In genomic region chr15:79767327-79767961, GRCm38 (mm10) we compare ENCODE assay signal across 16 mouse cellular contexts. TPM values are rescaled to one million over a fixed set of nuclear protein-coding genes. Genes with fewer than 3 reads are reported as not detected.
A peak's percentile ranks its signal among the peaks of the same experiment; 100 is the strongest.
DNase-seq lines count a peak whose midpoint lies in the region; ATAC-seq lines count a peak whose summit lies in the region.
"Had no signal": no experiment of that assay in that cellular context is flagged by ENCODE, and none has a peak within 500 bp of the region (broad histone marks: within the 10 kb centered on the region; RNA-seq: fewer than 3 reads in every experiment).

No protein-coding gene starts in this region.

- peak overlapping the region; percentile 40 for H3K4me2 ChIP-seq in heart, embryonic 12.5 days
- peak overlapping the region; percentile 42 for H3K4me2 ChIP-seq in heart, embryonic 15.5 days
- H3K4me2 ChIP-seq: liver, embryonic 15.5 days; midbrain, embryonic 11.5 days had no signal

- no peaks in the 10 kb centered on the region for H3K27me3 ChIP-seq in heart, embryonic 12.5 days (replicated peaks)
- no peaks in the 10 kb centered on the region for H3K27me3 ChIP-seq in heart, embryonic 15.5 days
- H3K27me3 ChIP-seq: liver, embryonic 15.5 days had no signal

- H3K9me3 ChIP-seq in heart, embryonic 12.5 days (replicated peaks), result no peaks in the 10 kb centered on the region
- no peaks in the 10 kb centered on the region for H3K9me3 ChIP-seq in heart, embryonic 15.5 days (replicated peaks)
- H3K9me3 ChIP-seq: liver, embryonic 15.5 days had no signal

- H3K4me1 ChIP-seq in heart, embryonic 12.5 days (replicated peaks), result peaks cover 55% of the 10 kb centered on the region
- peaks cover 68% of the 10 kb centered on the region for H3K4me1 ChIP-seq in heart, embryonic 15.5 days (replicated peaks)
- H3K4me1 ChIP-seq: liver, embryonic 15.5 days had no signal

- DNase-seq in cerebellum, postnatal 36 days, result peak; percentile 43 to 45
- no peak for DNase-seq in cerebellum, adult 8-10 months
- no peak for DNase-seq in heart, adult 9 months (ENCODE audit: low spot score in 2 of 2)
- DNase-seq in 3T3-L1 (ENCODE audit: low read depth, low spot score), result peak; percentile 44
- no peak for DNase-seq in frontal cortex, postnatal 36 days (ENCODE audit: low spot score in 2 of 2)
- DNase-seq in left cerebral cortex, postnatal 10 days (ENCODE audit: extremely low spot score in 1 of 2, low spot score in 2 of 2), result no peak
- DNase-seq: B cell, adult 2 months; kidney, adult 2 months; kidney, postnatal 25 days; left cerebral cortex, postnatal 4 days; lung, postnatal 14 days; thymus, postnatal 4 days had no signal

- no peak overlapping the region for H3K4me3 ChIP-seq in heart, embryonic 12.5 days
- H3K4me3 ChIP-seq in heart, embryonic 15.5 days, result 0 out of 2 replicates have a peak overlapping the region, but pooled peaks have one; percentile 0
- H3K4me3 ChIP-seq: liver, embryonic 15.5 days had no signal

- peaks cover 22% of the 10 kb centered on the region for H3K36me3 ChIP-seq in heart, embryonic 12.5 days
- 0 out of 2 replicates have a peak, but pooled peaks cover 4% of the 10 kb centered on the region for H3K36me3 ChIP-seq in heart, embryonic 15.5 days
- H3K36me3 ChIP-seq: liver, embryonic 15.5 days had no signal

- 0 out of 2 replicates have a peak overlapping the region, but pooled peaks have one; percentile 34 for H3K9ac ChIP-seq in heart, embryonic 12.5 days
- no peak overlapping the region for H3K9ac ChIP-seq in heart, embryonic 15.5 days
- H3K9ac ChIP-seq: liver, embryonic 15.5 days had no signal

- intact Hi-C loops in left cerebral cortex, postnatal 10 days (cut with DNase I), result no loop called here

- 52% methylated on average over 16 of the region's 16 CpGs for WGBS in heart, embryonic 12.5 days
- 46% methylated on average over 16 of the region's 16 CpGs for WGBS in heart, embryonic 15.5 days

- ATAC-seq in heart, embryonic 12.5 days (ENCODE audit: insufficient number of reproducible peaks, low FRiP score), result no peak
- peak; percentile 32; the same call in 1 of the 2 replicates for ATAC-seq in heart, embryonic 15.5 days (replicated peaks; ENCODE audit: insufficient number of reproducible peaks, insufficient read depth, low FRiP score, low read depth)

- peak overlapping the region; percentile 49; the same call in 1 of the 2 replicates for H3K27ac ChIP-seq in heart, embryonic 12.5 days (ENCODE audit: poor library complexity, severe bottlenecking)
- H3K27ac ChIP-seq in heart, embryonic 15.5 days, result peak overlapping the region; percentile 67
- H3K27ac ChIP-seq: liver, embryonic 15.5 days had no signal

RNA-seq across cellular contexts. Expression of gene Dnal4, which starts 10.2 kb away (rescaled TPM):
- polyA plus RNA-seq in heart, embryonic 12.5 days (2016; fragmentation: Nextera tagmentation; extraction: Ambion mirVana), result 37.1 TPM in 2 replicates
- 37.2 and 46.0 TPM in 2 replicates for polyA plus RNA-seq in heart, embryonic 15.5 days (2015; fragmentation: Nextera tagmentation; extraction: Ambion mirVana)
- total RNA-seq in left cerebral cortex, postnatal 10 days (2021), result 10 to 100 TPM; 28.6 to 31.0 TPM

RNA-seq across cellular contexts. Expression of gene Sun2, which starts 25.1 kb away (rescaled TPM):
- polyA plus RNA-seq in heart, embryonic 12.5 days (2016; fragmentation: Nextera tagmentation; extraction: Ambion mirVana), result 4.5 and 4.9 TPM in 2 replicates
- polyA plus RNA-seq in heart, embryonic 15.5 days (2015; fragmentation: Nextera tagmentation; extraction: Ambion mirVana), result 4.7 and 6.2 TPM in 2 replicates
- 10 to 100 TPM; 14.9 to 20.2 TPM for total RNA-seq in left cerebral cortex, postnatal 10 days (2021)

RNA-seq across cellular contexts. Expression of gene Nptxr, which starts 37.1 kb away (rescaled TPM):
- polyA plus RNA-seq in heart, embryonic 12.5 days (2016; fragmentation: Nextera tagmentation; extraction: Ambion mirVana), result 2.6 and 2.7 TPM in 2 replicates
- 1.8 and 3.6 TPM in 2 replicates for polyA plus RNA-seq in heart, embryonic 15.5 days (2015; fragmentation: Nextera tagmentation; extraction: Ambion mirVana)
- 100 to 1,000 TPM; 454 to 474 TPM for total RNA-seq in left cerebral cortex, postnatal 10 days (2021)

Comparison
In these comparisons a context has a peak if more than half of its experiments do, and no peak if none do; other contexts are left out.
1. DNase-seq: peak in cerebellum, postnatal 36 days (2 of 2) and 3T3-L1 (single experiment); none in cerebellum, adult 8-10 months (single experiment), heart, adult 9 months (0 of 2), frontal cortex, postnatal 36 days (0 of 2) and left cerebral cortex, postnatal 10 days (0 of 2).